Mouse (Mus musculus): Measurements from ENCODE around the gene Lasp1.

DNA sequence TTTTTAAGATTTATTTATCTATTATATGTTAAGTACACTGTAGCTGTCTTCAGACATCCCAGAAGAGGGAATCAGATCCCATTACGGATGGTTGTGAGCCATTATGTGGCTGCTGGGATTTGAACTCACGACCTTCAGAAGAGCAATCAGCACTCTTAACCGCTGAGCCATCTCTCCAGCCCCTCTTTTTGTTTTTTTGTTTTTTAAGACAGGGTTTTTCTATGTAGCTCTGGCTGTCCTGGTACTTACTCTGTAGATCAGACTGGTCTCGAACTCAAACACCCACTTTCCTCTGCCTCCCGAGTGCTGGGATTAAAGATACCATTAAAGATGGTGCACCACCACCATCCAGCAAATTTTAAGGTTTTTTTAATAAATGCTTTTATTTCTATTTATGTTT, 66.6 kb downstream of the Lasp1 start:
- TF ChIP-seq CTCF (IDR thresholded peaks at IDR 0.05; ENCODE audit: extremely low read depth, insufficient read depth, insufficient read length, insufficient replicate concordance) (no peak), POLR2A (IDR thresholded peaks at IDR 0.05; ENCODE audit: low read depth, low read length) (no peak)

Data from spleen, adult 2 months (tissue).